Mouse (Mus musculus) heart, postnatal 0 days (tissue): Measurements from ENCODE around the gene Gm12216. TPM values are rescaled to one million over a fixed set of nuclear protein-coding genes. Genes with fewer than 3 reads are reported as not detected.

Experiments
- ATAC-seq: fragments of 200-750 bp; cut with Nextera tagmentation; 2 replicates; pipeline ENCODE4 v1.8.0; 2017; ENCODE audit warnings: low read depth, moderate number of reproducible peaks, moderate library complexity; ENCODE audit not compliant: insufficient read depth
- DNase-seq: peaks from one replicate; pipeline ENCODE4 v3.0.0-alpha.2; 2016; ENCODE audit warnings: low spot score
- H3K27ac ChIP-seq: fragments of 300-500 bp; sonication (generic); 2 replicates; pipeline ENCODE4 v1.5.1; 2014; ENCODE audit warnings: low read depth, mild to moderate bottlenecking
- H3K27me3 ChIP-seq: fragments of 300-500 bp; sonication (generic); 2 replicates; pipeline ENCODE4 v1.6.1; 2014; ENCODE audit warnings: low read length, mixed read lengths; ENCODE audit not compliant: control insufficient read depth, insufficient read depth
- H3K36me3 ChIP-seq: fragments of 300-500 bp; sonication (generic); replicated peaks from 2 replicates; pipeline ENCODE4 v1.6.1; 2014; ENCODE audit warnings: low read length, mixed read lengths; ENCODE audit not compliant: control insufficient read depth, insufficient read depth
- H3K4me1 ChIP-seq: fragments of 300-500 bp; sonication (generic); 2 replicates; pipeline ENCODE4 v1.6.1; 2014; ENCODE audit warnings: antibody characterized with exemption; ENCODE audit not compliant: control insufficient read depth, insufficient read depth
- H3K4me2 ChIP-seq: fragments of 300-500 bp; sonication (generic); 2 replicates; pipeline ENCODE4 v1.6.1; 2014; ENCODE audit warnings: low read depth, mild to moderate bottlenecking, low read length, moderate library complexity
- H3K4me3 ChIP-seq: fragments of 300-500 bp; sonication (generic); 2 replicates; pipeline ENCODE4 v1.5.1; 2014; ENCODE audit warnings: low read depth, low read length
- H3K9ac ChIP-seq: fragments of 300-500 bp; sonication (generic); replicated peaks from 2 replicates; pipeline ENCODE4 v1.6.1; 2014; ENCODE audit warnings: low read depth, low read length, mixed read lengths
- H3K9me3 ChIP-seq: fragments of 300-500 bp; sonication (generic); replicated peaks from 2 replicates; pipeline ENCODE4 v1.6.1; 2016; ENCODE audit warnings: low read length; ENCODE audit not compliant: control insufficient read depth
- CTCF ChIP-seq: IDR thresholded peaks from 2 replicates; pipeline ENCODE4 v1.5.1; 2016; ENCODE audit warnings: antibody characterized with exemption, control low read depth, low read depth
- EP300 ChIP-seq: IDR thresholded peaks from 2 replicates; pipeline ENCODE4 v1.6.1; 2016; ENCODE audit warnings: antibody characterized with exemption, low read depth
- WGBS: fragments of 180-500 bp; shearing (Covaris S2); extraction: QIAGEN DNeasy Blood & Tissue Kit; methylation state at CpG from one replicate; pipeline ENCODE4 v1.1.7; 2014; 5-methylcytosine and 5-hydroxymethylcytosine counted together
- polyA plus RNA-seq: library from polyadenylated mRNA; unstranded; fragments of >200 nt; fragmentation: Nextera tagmentation; extraction: Ambion mirVana; gene quantifications from 2 replicates; pipeline ENCODE4 v1.2.1, GENCODE M21; 2015
- total RNA-seq: library from RNA; depleted of rRNA; stranded (reverse); fragments of >200 nt; gene quantifications from 2 replicates; pipeline ENCODE4 v1.2.3, GENCODE M21; 2014; ENCODE audit warnings: low replicate concordance

Gene Gm12216
- total and polyA plus RNA-seq, 2 experiments from 2014 or later: 1.6 TPM; not detected in 1

DNA sequence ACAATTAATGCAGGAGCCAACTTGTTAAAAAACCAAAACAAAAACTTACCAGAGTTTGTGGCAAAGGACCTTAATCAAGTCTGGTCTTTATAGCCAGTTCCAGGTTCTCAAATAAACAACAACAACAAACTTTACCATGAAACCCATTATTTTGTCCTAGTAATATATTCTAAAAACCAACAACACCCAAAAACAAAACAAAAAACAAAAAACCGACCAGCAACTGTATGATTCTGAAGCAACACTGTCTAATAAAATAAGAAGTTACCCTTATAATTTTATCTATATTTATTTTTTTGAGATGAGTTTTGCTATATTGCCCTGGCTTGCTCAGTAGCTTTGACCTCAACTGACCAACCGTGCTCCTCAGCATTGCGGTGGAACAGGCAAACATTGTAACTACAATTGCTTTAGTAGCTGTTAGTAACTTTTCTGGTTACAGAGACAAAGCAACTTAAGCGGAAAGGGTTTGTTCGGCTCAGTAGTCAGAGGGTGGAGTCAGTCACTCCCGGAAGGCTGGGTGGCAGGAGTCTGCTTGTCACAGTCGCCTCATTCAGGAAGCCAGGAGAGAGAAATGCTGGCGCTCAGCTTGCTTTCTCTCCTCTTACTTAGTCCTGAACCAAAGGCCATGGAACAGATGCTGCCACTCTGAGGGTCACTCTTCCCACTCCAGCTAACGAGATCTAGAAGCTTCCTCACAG, 33.8 kb upstream of the Gm12216 start:
- H3K27ac ChIP-seq: peak overlapping the region; percentile 54
- H3K4me1 ChIP-seq: peaks cover 29% of the 10 kb centered on the region
- DNase-seq: peak; percentile 42
- TF ChIP-seq CTCF (no peak), EP300 (no peak)
- ATAC-seq: no peak
- H3K9me3 ChIP-seq: no peaks in the 10 kb centered on the region
- no peaks in the 10 kb centered on the region for H3K27me3 ChIP-seq
- H3K36me3 ChIP-seq: no peaks in the 10 kb centered on the region
- H3K4me2 ChIP-seq: no peak overlapping the region
- H3K9ac ChIP-seq: no peak overlapping the region
- no peak overlapping the region for H3K4me3 ChIP-seq
- 41% methylated on average over 9 of the region's 9 CpGs for WGBS

DNA sequence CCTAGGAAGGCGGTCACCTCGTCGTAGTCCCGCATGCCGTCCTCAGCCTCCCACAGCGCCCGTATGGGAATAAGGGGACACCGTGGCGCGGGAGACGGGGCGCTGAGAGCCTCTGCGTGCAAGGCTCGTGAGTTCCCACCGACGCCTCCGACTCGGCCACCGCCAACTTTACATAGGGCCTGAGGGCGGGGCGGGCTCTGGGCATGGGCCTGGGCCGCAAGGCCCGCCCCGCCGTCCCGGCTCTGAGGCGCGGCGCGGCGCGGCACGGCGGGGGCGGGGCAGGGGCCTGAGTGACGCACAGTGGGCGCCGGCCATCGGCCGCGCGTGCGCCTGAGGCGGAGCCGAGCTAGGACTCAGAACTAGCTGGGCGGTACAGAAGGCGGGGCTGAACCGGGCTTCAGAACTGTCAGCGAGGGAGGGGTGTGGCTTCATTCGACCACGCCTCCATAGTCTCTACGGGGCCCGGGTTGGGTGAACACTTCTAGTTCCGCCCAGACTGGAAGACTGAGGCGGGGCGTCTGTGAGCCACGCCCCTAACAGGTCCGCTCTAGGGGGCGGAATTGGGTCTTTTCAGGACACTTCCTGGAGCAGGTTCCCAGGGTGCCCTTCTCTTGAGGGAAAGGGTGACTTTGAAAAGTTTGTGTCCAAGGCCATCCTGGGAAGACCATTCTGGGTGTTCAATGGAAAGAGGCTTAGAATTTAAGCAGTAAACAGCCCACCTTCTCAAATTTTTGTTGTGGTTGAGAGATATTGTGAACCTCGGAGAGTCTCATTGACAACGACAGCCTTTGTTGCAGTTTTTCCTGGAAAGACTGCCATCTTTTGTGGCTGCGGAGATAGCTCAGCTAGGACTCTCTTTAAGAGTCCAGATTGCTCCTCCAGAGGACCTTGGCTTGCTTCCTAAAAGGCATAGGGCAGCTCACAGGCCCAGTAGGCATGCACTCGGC, 32.7 kb upstream of the Gm12216 start, which contains the start of gene Slc22a5:
Gene Slc22a5 (minus strand): TSS at position 156 of the 947 bp plus-strand sequence.
- 3% methylated on average over 63 of the region's 63 CpGs for WGBS
- Histone ChIP-seq H3K27me3 (no peaks in the 10 kb centered on the region), H3K36me3 (no peaks in the 10 kb centered on the region), H3K4me3 (peak within 1 kb of the TSS; percentile 61), H3K4me1 (peaks cover 29% of the 10 kb centered on the region), H3K4me2 (peak within 1 kb of the TSS; percentile 82), H3K9ac (peak within 1 kb of the TSS; percentile 66), H3K27ac (peak within 1 kb of the TSS; percentile 82), H3K9me3 (no peaks in the 10 kb centered on the region)
- DNase-seq (peak; percentile 99), ATAC-seq (peak; percentile 97)
- TF ChIP-seq CTCF (peak; percentile 17; the same call in 1 of the 2 replicates), EP300 (no peak)

DNA sequence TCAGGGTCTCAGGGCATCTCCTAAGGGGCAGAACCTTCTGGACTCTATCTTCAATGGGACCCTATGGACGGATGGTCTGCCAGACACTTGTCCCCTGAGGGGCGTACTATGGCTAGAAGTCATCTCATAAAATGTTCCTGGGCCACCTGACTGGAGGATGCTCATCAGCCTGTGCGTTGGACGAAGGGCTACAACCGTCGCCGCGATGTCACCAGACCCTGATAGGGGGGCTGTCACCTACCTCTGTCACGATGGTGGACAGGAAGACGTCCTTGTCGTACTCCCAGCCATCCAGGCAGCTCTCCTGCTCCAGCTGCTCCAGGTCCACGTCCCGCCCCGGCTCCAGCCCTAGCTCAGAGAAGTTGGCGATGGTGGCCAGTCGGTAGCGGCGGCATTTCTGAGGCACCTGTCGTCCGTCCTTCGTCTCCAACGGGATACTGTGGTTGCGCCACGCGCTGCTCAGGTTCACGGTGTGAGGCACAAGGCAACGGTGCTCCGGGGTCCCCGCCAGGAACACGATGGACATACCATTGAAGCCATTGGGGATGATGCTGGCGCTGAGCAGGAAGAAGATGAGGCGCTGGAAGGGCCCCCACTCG, 31.9 kb upstream of the Gm12216 start:
- ATAC-seq (no peak; the same call in 1 of the 2 replicates), DNase-seq (no peak)
- Histone ChIP-seq H3K27me3 (no peaks in the 10 kb centered on the region), H3K9me3 (no peaks in the 10 kb centered on the region), H3K36me3 (no peaks in the 10 kb centered on the region), H3K4me2 (peak overlapping the region; percentile 82), H3K27ac (peak overlapping the region; percentile 75), H3K4me3 (peak overlapping the region; percentile 61), H3K4me1 (peaks cover 29% of the 10 kb centered on the region), H3K9ac (peak overlapping the region; percentile 66)
- no peak for TF ChIP-seq CTCF
- no peak for TF ChIP-seq EP300
- 2% methylated on average over 33 of the region's 33 CpGs for WGBS

DNA sequence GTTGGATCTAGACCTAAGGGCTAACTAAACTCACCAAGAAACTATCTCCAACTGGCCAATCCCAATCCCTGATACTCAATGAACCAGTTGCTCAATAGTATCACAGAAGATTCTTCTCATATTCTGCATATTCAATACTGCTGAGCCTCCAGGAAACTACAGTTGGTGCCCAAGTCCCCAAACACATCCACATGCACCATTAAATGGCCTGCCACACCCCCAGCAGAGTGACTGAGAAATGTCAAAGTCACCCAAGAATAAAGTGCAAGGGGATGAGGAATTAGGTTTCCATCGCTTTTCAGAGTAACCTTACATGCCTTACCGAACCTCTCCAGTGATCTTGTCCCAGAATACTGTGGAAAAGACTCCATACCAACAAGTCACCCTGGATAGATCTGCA, 31.2 kb upstream of the Gm12216 start:
- no peaks in the 10 kb centered on the region for H3K27me3 ChIP-seq
- H3K9me3 ChIP-seq: no peaks in the 10 kb centered on the region
- ATAC-seq (no peak), DNase-seq (no peak)
- peak overlapping the region; percentile 61; the same call in 1 of the 2 replicates for H3K4me3 ChIP-seq
- no peak overlapping the region for H3K9ac ChIP-seq
- H3K4me1 ChIP-seq: peaks cover 29% of the 10 kb centered on the region
- no peaks in the 10 kb centered on the region for H3K36me3 ChIP-seq
- TF ChIP-seq CTCF (no peak), EP300 (no peak)
- H3K4me2 ChIP-seq: peak overlapping the region; percentile 82
- 81% methylated on average over 2 of the region's 2 CpGs for WGBS
- H3K27ac ChIP-seq: no peak overlapping the region

DNA sequence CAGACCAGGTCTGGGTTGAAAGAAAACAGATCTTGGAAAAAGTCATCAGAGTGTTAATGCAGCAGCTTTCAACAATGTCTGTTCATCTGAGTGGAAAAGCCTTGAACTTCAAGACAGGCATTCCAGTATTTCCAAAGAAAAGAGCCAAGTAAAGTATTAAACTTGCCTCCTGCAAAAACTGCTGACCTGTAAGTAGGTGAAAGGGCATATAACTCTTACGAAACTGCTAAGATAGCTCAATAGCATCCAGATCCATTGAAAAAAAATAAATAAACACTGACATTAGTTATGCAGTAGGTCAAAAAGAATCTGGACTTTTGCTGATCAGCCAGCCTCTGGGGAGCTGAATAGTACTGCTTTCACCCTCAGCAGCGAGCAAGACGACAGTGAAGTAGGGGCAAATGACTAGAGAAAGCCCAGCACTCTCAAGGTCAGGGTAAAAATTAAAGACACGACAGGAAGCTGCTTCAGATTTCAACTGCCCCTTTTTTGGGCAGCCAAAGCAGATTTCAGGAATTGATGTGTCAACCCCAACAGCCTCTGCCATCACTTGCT, 30.1 kb upstream of the Gm12216 start:
- no peak overlapping the region for H3K27ac ChIP-seq
- peaks cover 29% of the 10 kb centered on the region for H3K4me1 ChIP-seq
- peak overlapping the region; percentile 17; the same call in 1 of the 2 replicates for H3K4me2 ChIP-seq
- 42% methylated on average over 4 of the region's 4 CpGs for WGBS
- no peak overlapping the region for H3K9ac ChIP-seq
- no peak for DNase-seq
- H3K4me3 ChIP-seq: no peak overlapping the region
- no peak for ATAC-seq
- H3K36me3 ChIP-seq: no peaks in the 10 kb centered on the region
- H3K27me3 ChIP-seq: no peaks in the 10 kb centered on the region
- TF ChIP-seq CTCF: no peak
- no peak for TF ChIP-seq EP300
- H3K9me3 ChIP-seq: no peaks in the 10 kb centered on the region
